Mouse (Mus musculus) lung, embryonic 14.5 days (tissue): ENCODE data around the gene Aldh1a1. TPM values are rescaled to one million over a fixed set of nuclear protein-coding genes. Genes with fewer than 3 reads are reported as not detected.

Source experiments
- ATAC-seq: fragments of 200-750 bp; cut with Nextera tagmentation; 2 replicates; pipeline ENCODE4 v1.8.0; 2017; ENCODE audit warnings: mild to moderate bottlenecking, moderate TSS enrichment, moderate library complexity; ENCODE audit not compliant: insufficient read depth
- DNase-seq: peaks from one replicate; pipeline ENCODE4 v3.0.0-alpha.2; 2015
- H3K27ac ChIP-seq: fragments of 300-500 bp; sonication (generic); 2 replicates; pipeline ENCODE4 v1.5.1; 2014; ENCODE audit warnings: low read depth, mild to moderate bottlenecking, moderate library complexity
- H3K27me3 ChIP-seq: fragments of 300-500 bp; sonication (generic); 2 replicates; pipeline ENCODE4 v1.6.1; 2014; ENCODE audit warnings: low read length, control low read depth; ENCODE audit not compliant: insufficient read depth
- H3K36me3 ChIP-seq: fragments of 300-500 bp; sonication (generic); 2 replicates; pipeline ENCODE4 v1.6.1; 2014; ENCODE audit warnings: control low read depth; ENCODE audit not compliant: insufficient read depth
- H3K4me1 ChIP-seq: fragments of 300-500 bp; sonication (generic); 2 replicates; pipeline ENCODE4 v1.6.1; 2014; ENCODE audit warnings: antibody characterized with exemption, control low read depth; ENCODE audit not compliant: insufficient read depth
- H3K4me2 ChIP-seq: fragments of 300-500 bp; sonication (generic); 2 replicates; pipeline ENCODE4 v1.6.1; 2014; ENCODE audit warnings: mild to moderate bottlenecking
- H3K4me3 ChIP-seq: fragments of 300-500 bp; sonication (generic); 2 replicates; pipeline ENCODE4 v1.5.1; 2014; ENCODE audit warnings: low read depth, low read length
- H3K9ac ChIP-seq: fragments of 300-500 bp; sonication (generic); 2 replicates; pipeline ENCODE4 v1.6.1; 2014
- H3K9me3 ChIP-seq: fragments of 300-500 bp; sonication (generic); 2 replicates; pipeline ENCODE4 v1.6.1; 2016; ENCODE audit warnings: low read depth, low read length, control low read depth
- CTCF ChIP-seq: IDR thresholded peaks from 2 replicates; pipeline ENCODE4 v1.5.1; 2016; ENCODE audit warnings: antibody characterized with exemption, low read depth
- WGBS: fragments of 180-500 bp; shearing (Covaris S2); extraction: QIAGEN DNeasy Blood & Tissue Kit; methylation state at CpG from one replicate; pipeline ENCODE4 v1.1.7; 2014; 5-methylcytosine and 5-hydroxymethylcytosine counted together
- polyA plus RNA-seq: library from polyadenylated mRNA; unstranded; fragments of >200 nt; fragmentation: Nextera tagmentation; extraction: Ambion mirVana; gene quantifications from 2 replicates; pipeline ENCODE4 v1.2.1, GENCODE M21; 2014

Gene Aldh1a1
- polyA plus RNA-seq, 1 experiment from 2014 or later, result 19.2 TPM

DNA sequence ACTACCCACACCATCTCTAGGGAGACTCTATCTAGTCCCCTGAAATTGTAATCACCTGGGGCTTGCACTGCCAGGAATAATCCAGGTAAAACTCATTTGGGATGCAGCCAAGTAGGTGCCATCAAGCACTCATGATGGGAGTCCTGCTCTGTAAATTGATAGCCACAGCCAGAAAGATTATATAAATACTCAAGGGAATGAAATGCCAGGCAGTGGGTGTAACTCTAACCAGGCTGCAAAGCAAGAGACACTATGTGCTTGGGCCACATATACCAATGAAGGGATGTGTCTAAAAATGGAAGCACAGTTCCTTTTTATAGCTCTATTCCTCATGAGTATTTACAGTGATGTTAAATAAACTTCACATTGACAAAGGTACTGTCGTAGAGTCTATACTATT, 56.9 kb downstream of the Aldh1a1 start:
- 86% methylated on average over 1 of the region's 1 CpGs for WGBS
- H3K4me3 ChIP-seq, result no peak overlapping the region
- ATAC-seq, result no peak

DNA sequence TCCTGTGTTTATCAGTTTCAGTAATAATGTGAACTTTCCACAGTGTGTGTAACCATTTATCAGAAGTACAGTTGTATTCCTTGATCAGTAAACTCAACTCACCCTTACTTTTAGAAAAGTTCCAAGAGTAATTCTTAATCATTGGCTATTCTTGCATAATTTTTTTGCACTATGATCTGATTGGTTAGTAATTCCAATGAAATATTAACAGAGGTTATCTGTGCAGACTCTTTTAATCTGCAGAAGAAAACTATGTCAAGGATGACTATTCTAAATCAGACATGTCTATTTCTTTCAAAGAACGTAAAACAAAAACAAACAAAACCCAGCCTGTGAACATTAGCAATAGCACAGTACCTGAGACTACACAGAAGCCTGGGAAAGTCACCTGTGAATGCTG, 62.9 kb downstream of the Aldh1a1 start:
- Histone ChIP-seq H3K9ac (no peak overlapping the region), H3K4me3 (no peak overlapping the region), H3K27me3 (no peaks in the 10 kb centered on the region), H3K36me3 (no peaks in the 10 kb centered on the region), H3K4me2 (no peak overlapping the region), H3K9me3 (no peaks in the 10 kb centered on the region), H3K4me1 (no peaks in the 10 kb centered on the region), H3K27ac (no peak overlapping the region)
- DNase-seq (no peak), ATAC-seq (no peak)
- 69% methylated on average over 1 of the region's 1 CpGs for WGBS
- TF ChIP-seq CTCF, result no peak

More for the DNA sequence above, 56.9 kb downstream of the Aldh1a1 start:
- no peak overlapping the region for H3K27ac ChIP-seq
- no peaks in the 10 kb centered on the region for H3K36me3 ChIP-seq
- H3K9me3 ChIP-seq, result no peaks in the 10 kb centered on the region
- H3K4me2 ChIP-seq, result no peak overlapping the region
- no peak for DNase-seq
- no peaks in the 10 kb centered on the region for H3K4me1 ChIP-seq
- H3K27me3 ChIP-seq, result no peaks in the 10 kb centered on the region
- H3K9ac ChIP-seq, result no peak overlapping the region
- no peak for TF ChIP-seq CTCF

DNA sequence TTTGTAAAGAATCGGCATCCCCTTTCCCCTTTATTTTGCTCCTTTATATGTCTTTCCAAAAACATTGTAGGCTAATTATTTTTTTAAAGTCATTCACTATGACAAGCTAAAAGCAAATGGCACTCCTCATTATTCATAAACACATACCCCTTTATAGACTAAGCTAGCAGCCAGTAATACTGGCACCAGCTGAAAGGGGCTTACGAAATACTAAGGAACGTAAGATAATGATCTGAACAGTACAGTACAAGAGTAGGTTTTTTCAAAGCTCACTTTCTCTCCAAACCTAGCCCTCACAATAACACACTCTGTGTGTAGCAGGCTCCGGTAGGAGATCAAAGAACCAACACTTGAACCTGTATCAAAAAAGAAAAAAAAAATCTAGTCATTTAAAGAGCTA, 64.7 kb downstream of the Aldh1a1 start:
- DNase-seq (no peak), ATAC-seq (no peak)
- Histone ChIP-seq H3K9me3 (no peaks in the 10 kb centered on the region), H3K27me3 (no peaks in the 10 kb centered on the region), H3K27ac (no peak overlapping the region), H3K4me2 (no peak overlapping the region), H3K4me1 (no peaks in the 10 kb centered on the region), H3K36me3 (no peaks in the 10 kb centered on the region), H3K4me3 (no peak overlapping the region), H3K9ac (no peak overlapping the region)
- WGBS, result 67% methylated on average over 4 of the region's 4 CpGs
- no peak for TF ChIP-seq CTCF

DNA sequence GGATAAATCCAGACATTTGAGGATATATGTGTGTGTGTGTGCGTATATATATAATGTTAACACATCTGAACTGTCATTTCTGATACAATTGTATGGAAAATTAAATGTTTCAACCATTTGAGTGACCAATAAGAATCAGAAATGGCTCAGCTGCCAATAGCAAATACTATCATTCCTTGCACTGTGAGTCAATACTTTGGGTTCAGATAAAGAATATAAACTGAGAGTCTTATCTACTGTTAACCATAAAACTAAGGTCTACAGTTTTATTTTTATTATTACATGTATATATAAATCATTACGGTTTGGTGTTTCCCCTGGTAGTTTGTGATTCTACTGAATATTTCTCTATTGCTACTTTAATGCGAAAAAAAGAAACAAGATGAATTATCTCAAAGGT, 65.6 kb downstream of the Aldh1a1 start:
- no peak for TF ChIP-seq CTCF
- WGBS, result 87% methylated on average over 3 of the region's 3 CpGs
- DNase-seq, result no peak

DNA sequence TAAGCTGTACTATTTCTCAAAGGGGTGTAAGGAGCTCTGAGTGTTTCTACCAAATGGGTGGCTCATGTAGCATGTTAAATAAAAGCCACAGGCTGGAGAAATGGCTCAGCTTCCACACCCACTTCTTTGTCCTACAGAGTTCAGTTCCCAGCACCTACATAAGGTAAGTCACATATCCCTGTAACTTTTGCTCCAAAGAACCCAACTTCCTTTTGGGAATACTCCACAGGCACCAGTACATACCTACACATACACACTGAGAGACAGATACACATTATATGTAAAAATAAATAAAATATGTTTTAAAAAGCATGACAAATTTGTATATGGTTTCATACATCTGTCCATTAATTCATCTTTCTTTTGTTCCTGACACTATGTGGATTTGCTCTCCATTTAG, 66.0 kb downstream of the Aldh1a1 start:
- Histone ChIP-seq H3K36me3 (no peaks in the 10 kb centered on the region), H3K9ac (no peak overlapping the region), H3K27ac (no peak overlapping the region), H3K4me1 (no peaks in the 10 kb centered on the region), H3K9me3 (no peaks in the 10 kb centered on the region), H3K4me3 (no peak overlapping the region), H3K27me3 (no peaks in the 10 kb centered on the region), H3K4me2 (no peak overlapping the region)
- ATAC-seq, result no peak
- TF ChIP-seq CTCF, result no peak
- DNase-seq, result no peak

More for the DNA sequence above, 65.6 kb downstream of the Aldh1a1 start:
- Histone ChIP-seq H3K9ac (no peak overlapping the region), H3K36me3 (no peaks in the 10 kb centered on the region), H3K4me3 (no peak overlapping the region), H3K27ac (no peak overlapping the region), H3K4me1 (no peaks in the 10 kb centered on the region), H3K4me2 (no peak overlapping the region), H3K9me3 (no peaks in the 10 kb centered on the region), H3K27me3 (no peaks in the 10 kb centered on the region)
- ATAC-seq, result no peak

DNA sequence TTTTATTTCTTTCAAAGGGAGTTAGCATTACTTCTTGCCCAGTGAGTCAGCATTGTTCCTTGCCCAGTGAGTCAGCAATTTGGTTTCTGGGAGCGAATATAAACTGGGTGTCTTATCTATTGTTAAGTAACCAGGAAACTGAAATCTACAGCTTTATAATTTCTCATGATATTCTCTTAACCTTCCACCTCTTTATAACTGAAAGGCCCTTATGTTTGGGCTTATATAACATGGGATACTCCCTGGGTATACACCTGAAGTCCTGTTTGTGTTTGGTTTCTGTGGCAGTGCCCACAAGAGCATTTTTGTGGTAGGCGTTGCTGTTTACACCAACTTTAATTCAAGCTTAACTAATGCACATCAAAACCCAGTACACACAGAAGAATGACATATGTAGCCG, 66.4 kb downstream of the Aldh1a1 start:
- no peak for ATAC-seq
- no peaks in the 10 kb centered on the region for H3K9me3 ChIP-seq
- H3K4me1 ChIP-seq, result no peaks in the 10 kb centered on the region
- no peak for TF ChIP-seq CTCF
- H3K4me2 ChIP-seq, result no peak overlapping the region
- DNase-seq, result no peak
- no peaks in the 10 kb centered on the region for H3K36me3 ChIP-seq
- no peak overlapping the region for H3K9ac ChIP-seq
- WGBS, result 78% methylated on average over 3 of the region's 3 CpGs
- no peak overlapping the region for H3K4me3 ChIP-seq
- H3K27me3 ChIP-seq, result no peaks in the 10 kb centered on the region
- H3K27ac ChIP-seq, result no peak overlapping the region

DNA sequence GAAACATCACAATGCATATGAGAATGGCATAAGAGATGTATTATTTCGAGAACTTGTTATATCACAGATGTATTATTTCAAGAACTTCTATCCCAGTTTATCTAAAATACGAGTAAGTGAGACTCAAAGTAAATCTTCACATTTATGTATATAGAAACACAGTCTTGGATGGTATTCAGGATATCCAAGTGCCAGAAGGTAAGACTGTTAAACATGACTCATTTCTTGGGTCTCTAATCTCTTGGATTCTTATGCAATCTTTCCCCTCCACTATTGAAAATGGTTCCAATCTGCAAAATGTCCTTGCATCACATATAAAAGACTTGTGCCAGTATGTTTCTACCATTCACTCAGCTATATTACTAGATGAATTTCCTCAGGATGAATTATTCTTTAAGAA, 67.4 kb downstream of the Aldh1a1 start:
- no peaks in the 10 kb centered on the region for H3K4me1 ChIP-seq
- no peak overlapping the region for H3K9ac ChIP-seq
- WGBS, result 58% methylated on average over 2 of the region's 2 CpGs
- H3K27ac ChIP-seq, result no peak overlapping the region
- no peaks in the 10 kb centered on the region for H3K36me3 ChIP-seq
- H3K4me2 ChIP-seq, result no peak overlapping the region
- no peak for TF ChIP-seq CTCF
- no peaks in the 10 kb centered on the region for H3K27me3 ChIP-seq
- H3K9me3 ChIP-seq, result no peaks in the 10 kb centered on the region
- no peak for ATAC-seq
- DNase-seq, result no peak
- no peak overlapping the region for H3K4me3 ChIP-seq

DNA sequence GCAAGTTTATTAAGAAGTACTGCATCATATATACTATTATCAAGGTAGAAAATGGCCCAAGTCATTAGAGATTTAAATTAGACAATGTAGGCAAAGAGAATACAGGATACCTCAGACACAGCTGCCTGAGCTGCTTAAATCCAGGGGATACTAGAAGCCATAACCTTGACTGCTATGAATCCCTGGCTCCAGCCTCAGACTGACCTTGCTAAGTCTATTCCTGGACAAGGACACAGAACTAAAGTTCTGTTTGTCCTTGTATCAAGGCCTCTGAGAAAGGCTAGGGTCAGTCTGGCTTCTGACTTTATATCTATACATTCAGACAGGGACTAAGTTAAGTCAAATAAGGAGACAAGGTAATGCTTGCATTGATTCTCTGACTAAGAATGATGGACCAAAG, 69.9 kb downstream of the Aldh1a1 start:
- H3K9ac ChIP-seq, result no peak overlapping the region
- no peak overlapping the region for H3K4me2 ChIP-seq
- ATAC-seq (no peak), DNase-seq (no peak)
- no peak for TF ChIP-seq CTCF
- H3K36me3 ChIP-seq, result no peaks in the 10 kb centered on the region
- no peak overlapping the region for H3K27ac ChIP-seq
- no peaks in the 10 kb centered on the region for H3K4me1 ChIP-seq
- no peaks in the 10 kb centered on the region for H3K9me3 ChIP-seq
- no peaks in the 10 kb centered on the region for H3K27me3 ChIP-seq
- no peak overlapping the region for H3K4me3 ChIP-seq
